Mouse (Mus musculus): ENCODE data around the gene Zfp687.

Gene Zfp687

DNA sequence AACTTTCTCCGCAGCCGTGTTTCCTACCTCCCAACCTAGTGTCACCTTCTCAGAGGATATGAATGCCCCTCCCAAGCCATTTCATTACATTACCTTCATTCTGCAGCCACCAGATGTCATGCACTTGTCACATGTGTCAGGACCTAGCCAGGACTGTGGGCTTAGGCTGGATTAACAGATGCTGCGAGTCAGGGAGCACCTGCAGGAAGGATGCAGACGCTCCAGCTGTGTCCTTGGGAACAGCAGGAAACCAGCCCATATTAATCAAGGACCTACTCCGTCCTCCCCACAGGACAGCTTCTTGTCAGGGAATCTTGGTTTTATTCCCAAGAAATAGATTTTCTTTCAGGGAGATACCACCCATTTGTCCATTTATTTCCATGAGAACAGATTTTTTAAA is 54.9 kb downstream of the Zfp687 start:
- no peak for DNase-seq (ENCODE audit: low spot score)

DNA sequence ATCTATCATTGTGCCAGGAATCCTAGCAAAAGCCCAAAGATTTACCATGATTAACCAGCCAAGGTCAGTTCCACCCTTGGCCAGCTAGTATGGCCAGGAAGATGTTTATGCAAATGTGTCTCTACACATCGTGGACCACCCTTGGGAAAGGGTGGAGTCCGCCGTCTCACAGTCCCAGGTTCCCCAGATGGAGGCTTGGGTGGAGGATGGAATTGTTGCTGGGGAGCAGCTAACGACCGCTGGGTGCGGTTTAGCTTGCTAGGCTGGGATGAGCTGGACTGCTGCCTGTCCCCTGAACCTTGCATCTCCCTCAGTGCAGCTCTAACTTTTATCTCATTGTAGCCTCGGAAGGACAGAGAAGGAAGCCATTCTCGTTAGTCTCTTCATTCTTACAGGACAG is 55.4 kb downstream of the Zfp687 start:
- no peak for DNase-seq (ENCODE audit: low spot score)

DNA sequence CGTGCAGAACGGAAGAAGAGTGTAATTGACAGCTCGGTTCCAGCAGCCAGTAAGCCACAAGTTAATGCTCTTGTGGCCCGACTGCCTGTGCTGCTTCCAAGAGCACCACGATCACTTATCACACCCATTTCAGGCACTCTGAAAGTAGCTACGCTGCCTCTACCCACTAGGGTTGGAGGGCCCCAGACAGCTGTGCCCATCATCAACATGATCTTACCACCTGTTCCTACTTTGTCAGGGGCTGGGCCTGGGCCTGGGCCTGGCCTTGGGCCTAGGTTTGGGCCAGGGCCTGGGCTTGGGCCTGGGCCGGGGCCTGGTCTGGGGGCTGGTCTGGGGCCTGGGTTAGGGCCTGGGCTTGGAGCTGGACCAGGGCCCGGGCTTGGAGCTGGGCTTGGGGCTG is 57.0 kb downstream of the Zfp687 start:
- no peak for DNase-seq (ENCODE audit: low spot score)

All from yolk sac, embryonic 10.5 days (tissue).